Mouse (Mus musculus) neural tube, embryonic 11.5 days (tissue): ENCODE measurements at regions not wholly inside any gene's neighbourhood (a gene's known extent, or its start where the extent isn't known, plus 50 kb on each side); places are given as distances from the start of the nearest gene placed in this dataset.

Source experiments
- ATAC-seq: fragments of 200-750 bp; cut with Nextera tagmentation; 2 replicates; pipeline ENCODE4 v1.8.0; 2017; ENCODE audit warnings: moderate number of reproducible peaks, mild to moderate bottlenecking, moderate TSS enrichment, moderate library complexity; ENCODE audit not compliant: insufficient read depth, low FRiP score, low TSS enrichment
- DNase-seq: peaks from one replicate; pipeline ENCODE4 v3.0.0-alpha.2; 2015; ENCODE audit warnings: low spot score
- H3K27ac ChIP-seq: fragments of 300-500 bp; sonication (generic); 2 replicates; pipeline ENCODE4 v1.5.1; 2014; ENCODE audit warnings: low read depth, mild to moderate bottlenecking, low read length
- H3K27me3 ChIP-seq: fragments of 300-500 bp; sonication (generic); 2 replicates; pipeline ENCODE4 v1.6.1; 2014; ENCODE audit warnings: mild to moderate bottlenecking, low read length, mixed read lengths; ENCODE audit not compliant: control insufficient read depth, insufficient read depth
- H3K36me3 ChIP-seq: fragments of 300-500 bp; sonication (generic); 2 replicates; pipeline ENCODE4 v1.6.1; 2014; ENCODE audit warnings: mild to moderate bottlenecking, low read length, moderate library complexity, mixed read lengths; ENCODE audit not compliant: control insufficient read depth, insufficient read depth
- H3K4me1 ChIP-seq: fragments of 300-500 bp; sonication (generic); 2 replicates; pipeline ENCODE4 v1.6.1; 2014; ENCODE audit warnings: low read length, mixed read lengths; ENCODE audit not compliant: control insufficient read depth, insufficient read depth
- H3K4me2 ChIP-seq: fragments of 300-500 bp; sonication (generic); 2 replicates; pipeline ENCODE4 v1.6.1; 2014; ENCODE audit warnings: low read depth, mild to moderate bottlenecking, moderate library complexity
- H3K4me3 ChIP-seq: fragments of 300-500 bp; sonication (generic); 2 replicates; pipeline ENCODE4 v1.5.1; 2014; ENCODE audit warnings: low read depth, low read length
- H3K9ac ChIP-seq: fragments of 300-500 bp; sonication (generic); 2 replicates; pipeline ENCODE4 v1.6.1; 2014; ENCODE audit warnings: mild to moderate bottlenecking, low read length
- H3K9me3 ChIP-seq: fragments of 300-500 bp; sonication (generic); 2 replicates; pipeline ENCODE4 v1.6.1; 2016; ENCODE audit warnings: low read length; ENCODE audit not compliant: control insufficient read depth
- WGBS: fragments of 180-500 bp; shearing (Covaris S2); extraction: QIAGEN DNeasy Blood & Tissue Kit; methylation state at CpG from one replicate; pipeline ENCODE4 v1.1.7; 2014; 5-methylcytosine and 5-hydroxymethylcytosine counted together

GRCm38 (mm10) chr15:90346162-90346561 is 122.1 kb downstream of the Alg10b start:
- Histone ChIP-seq H3K27me3 (no peaks in the 10 kb centered on the region), H3K4me3 (no peak overlapping the region), H3K9me3 (no peaks in the 10 kb centered on the region), H3K27ac (no peak overlapping the region), H3K4me2 (no peak overlapping the region), H3K9ac (no peak overlapping the region), H3K4me1 (no peaks in the 10 kb centered on the region), H3K36me3 (no peaks in the 10 kb centered on the region)
- DNase-seq (no peak), ATAC-seq (no peak)
- WGBS, result 56% methylated on average over 9 of the region's 9 CpGs

- 82% methylated on average over 9 of the region's 9 CpGs for WGBS
Observed at GRCm38 (mm10) chr15:90346757-90347156, 122.6 kb downstream of the Alg10b start.

GRCm38 (mm10) chr15:90351898-90352297 is 127.8 kb downstream of the Alg10b start:
- DNase-seq (no peak), ATAC-seq (no peak)
- Histone ChIP-seq H3K27me3 (no peaks in the 10 kb centered on the region), H3K4me3 (no peak overlapping the region), H3K9me3 (no peaks in the 10 kb centered on the region), H3K4me2 (no peak overlapping the region), H3K36me3 (no peaks in the 10 kb centered on the region), H3K4me1 (no peaks in the 10 kb centered on the region), H3K9ac (no peak overlapping the region), H3K27ac (no peak overlapping the region)
- 88% methylated on average over 3 of the region's 3 CpGs for WGBS

More at GRCm38 (mm10) chr15:90346757-90347156, 122.6 kb downstream of the Alg10b start:
- no peaks in the 10 kb centered on the region for H3K27me3 ChIP-seq
- ATAC-seq (no peak), DNase-seq (no peak)
- H3K4me2 ChIP-seq, result no peak overlapping the region
- no peaks in the 10 kb centered on the region for H3K36me3 ChIP-seq
- no peak overlapping the region for H3K9ac ChIP-seq
- H3K27ac ChIP-seq, result no peak overlapping the region
- no peaks in the 10 kb centered on the region for H3K9me3 ChIP-seq
- H3K4me1 ChIP-seq, result no peaks in the 10 kb centered on the region
- no peak overlapping the region for H3K4me3 ChIP-seq

- H3K4me2 ChIP-seq, result no peak overlapping the region
- no peak overlapping the region for H3K4me3 ChIP-seq
- no peaks in the 10 kb centered on the region for H3K27me3 ChIP-seq
- H3K36me3 ChIP-seq, result no peaks in the 10 kb centered on the region
- H3K27ac ChIP-seq, result no peak overlapping the region
- ATAC-seq, result no peak
- H3K9ac ChIP-seq, result no peak overlapping the region
- no peak for DNase-seq
- H3K9me3 ChIP-seq, result no peaks in the 10 kb centered on the region
- H3K4me1 ChIP-seq, result no peaks in the 10 kb centered on the region
Observed at GRCm38 (mm10) chr15:90365656-90366055, 141.5 kb downstream of the Alg10b start.

- DNase-seq, result no peak
- Histone ChIP-seq H3K4me2 (no peak overlapping the region), H3K9ac (no peak overlapping the region), H3K9me3 (no peaks in the 10 kb centered on the region), H3K4me3 (no peak overlapping the region), H3K27me3 (no peaks in the 10 kb centered on the region), H3K27ac (no peak overlapping the region), H3K4me1 (no peaks in the 10 kb centered on the region), H3K36me3 (no peaks in the 10 kb centered on the region)
- no peak for ATAC-seq
- 87% methylated on average over 2 of the region's 2 CpGs for WGBS
Observed at GRCm38 (mm10) chr15:90377959-90378358, 153.8 kb downstream of the Alg10b start.

- H3K27me3 ChIP-seq, result no peaks in the 10 kb centered on the region
- H3K27ac ChIP-seq, result no peak overlapping the region
- DNase-seq (no peak), ATAC-seq (no peak)
- no peaks in the 10 kb centered on the region for H3K9me3 ChIP-seq
- WGBS, result 87% methylated on average over 3 of the region's 3 CpGs
- no peak overlapping the region for H3K9ac ChIP-seq
- peaks cover 6% of the 10 kb centered on the region; the same call in 1 of the 2 replicates for H3K4me1 ChIP-seq
- H3K36me3 ChIP-seq, result no peaks in the 10 kb centered on the region
- no peak overlapping the region for H3K4me3 ChIP-seq
- H3K4me2 ChIP-seq, result no peak overlapping the region
Observed at GRCm38 (mm10) chr15:90396961-90397360, 172.8 kb downstream of the Alg10b start.

GRCm38 (mm10) chr15:90397691-90398377 is 173.7 kb downstream of the Alg10b start:
- 93% methylated on average over 2 of the region's 2 CpGs for WGBS
- H3K4me3 ChIP-seq, result no peak overlapping the region
- no peak overlapping the region for H3K9ac ChIP-seq
- DNase-seq, result no peak
- no peaks in the 10 kb centered on the region for H3K27me3 ChIP-seq
- no peaks in the 10 kb centered on the region for H3K36me3 ChIP-seq
- H3K27ac ChIP-seq, result no peak overlapping the region
- H3K9me3 ChIP-seq, result no peaks in the 10 kb centered on the region
- peaks cover 6% of the 10 kb centered on the region; the same call in 1 of the 2 replicates for H3K4me1 ChIP-seq
- no peak for ATAC-seq
- H3K4me2 ChIP-seq, result no peak overlapping the region

GRCm38 (mm10) chr15:90400326-90401280 is 176.5 kb downstream of the Alg10b start:
- Histone ChIP-seq H3K4me1 (peaks cover 6% of the 10 kb centered on the region; the same call in 1 of the 2 replicates), H3K9me3 (no peaks in the 10 kb centered on the region), H3K27me3 (no peaks in the 10 kb centered on the region), H3K27ac (no peak overlapping the region), H3K36me3 (no peaks in the 10 kb centered on the region), H3K9ac (no peak overlapping the region), H3K4me3 (no peak overlapping the region), H3K4me2 (no peak overlapping the region)
- ATAC-seq, result no peak
- DNase-seq, result no peak
- 20% methylated on average over 5 of the region's 5 CpGs for WGBS
